Mouse (Mus musculus) stomach, postnatal 0 days (tissue): ENCODE data around the gene N4bp1. TPM values are rescaled to one million over a fixed set of nuclear protein-coding genes. Genes with fewer than 3 reads are reported as not detected.

ENCODE experiments used
- ATAC-seq: fragments of 200-750 bp; cut with Nextera tagmentation; 2 replicates; pipeline ENCODE4 v1.8.0; 2017; ENCODE audit not compliant: low FRiP score, low TSS enrichment
- DNase-seq: peaks from one replicate; pipeline ENCODE4 v3.0.0-alpha.2; 2016; ENCODE audit warnings: low spot score
- H3K27ac ChIP-seq: fragments of 300-500 bp; sonication (generic); replicated peaks from 2 replicates; pipeline ENCODE4 v1.5.1; 2014; ENCODE audit warnings: mild to moderate bottlenecking, control low read depth
- H3K27me3 ChIP-seq: fragments of 300-500 bp; sonication (generic); 2 replicates; pipeline ENCODE4 v1.6.1; 2014; ENCODE audit warnings: low read length; ENCODE audit not compliant: control insufficient read depth, insufficient read depth
- H3K36me3 ChIP-seq: fragments of 300-500 bp; sonication (generic); 2 replicates; pipeline ENCODE4 v1.6.1; 2014; ENCODE audit warnings: low read length, mixed read lengths; ENCODE audit not compliant: control insufficient read depth, insufficient read depth
- H3K4me1 ChIP-seq: fragments of 300-500 bp; sonication (generic); replicated peaks from 2 replicates; pipeline ENCODE4 v1.6.1; 2014; ENCODE audit warnings: antibody characterized with exemption; ENCODE audit not compliant: control insufficient read depth, insufficient read depth
- H3K4me2 ChIP-seq: fragments of 300-500 bp; sonication (generic); replicated peaks from 2 replicates; pipeline ENCODE4 v1.6.1; 2014; ENCODE audit warnings: low read depth, mild to moderate bottlenecking, control low read depth, moderate library complexity
- H3K4me3 ChIP-seq: fragments of 300-500 bp; sonication (generic); 2 replicates; pipeline ENCODE4 v1.5.1; 2014; ENCODE audit warnings: low read depth, low read length, control low read depth
- H3K9ac ChIP-seq: fragments of 300-500 bp; sonication (generic); 2 replicates; pipeline ENCODE4 v1.6.1; 2014; ENCODE audit warnings: mild to moderate bottlenecking, low read length, control low read depth, mixed read lengths
- H3K9me3 ChIP-seq: fragments of 300-500 bp; sonication (generic); 2 replicates; pipeline ENCODE4 v1.6.1; 2016; ENCODE audit warnings: low read length; ENCODE audit not compliant: control insufficient read depth
- CTCF ChIP-seq: IDR thresholded peaks from 2 replicates; pipeline ENCODE4 v1.5.1; 2016; ENCODE audit warnings: antibody characterized with exemption, low read depth, mild to moderate bottlenecking, moderate library complexity
- EP300 ChIP-seq: optimal IDR thresholded peaks from 2 replicates; pipeline ENCODE3; 2016; ENCODE audit warnings: antibody characterized with exemption
- WGBS: fragments of 180-500 bp; shearing (Covaris S2); extraction: QIAGEN DNeasy Blood & Tissue Kit; methylation state at CpG from one replicate; pipeline ENCODE4 v1.1.7; 2014; 5-methylcytosine and 5-hydroxymethylcytosine counted together
- polyA plus RNA-seq: library from polyadenylated mRNA; unstranded; fragments of >200 nt; fragmentation: Nextera tagmentation; extraction: Ambion mirVana; gene quantifications from 2 replicates; pipeline ENCODE4 v1.2.1, GENCODE M21; 2015

N4bp1 gene
- polyA plus RNA-seq, 1 experiment from 2014 or later = 6.5 TPM

GRCm38 (mm10) chr8:86904911-86905310 lies 19.9 kb upstream of the N4bp1 start:
- H3K27ac ChIP-seq = no peak overlapping the region
- H3K36me3 ChIP-seq = no peaks in the 10 kb centered on the region
- 75% methylated on average over 10 of the region's 10 CpGs for WGBS
- TF ChIP-seq CTCF (no peak), EP300 (no peak)
- no peaks in the 10 kb centered on the region for H3K27me3 ChIP-seq
- H3K4me2 ChIP-seq = no peak overlapping the region
- no peaks in the 10 kb centered on the region for H3K9me3 ChIP-seq
- no peaks in the 10 kb centered on the region for H3K4me1 ChIP-seq
- no peak overlapping the region for H3K4me3 ChIP-seq
- no peak for DNase-seq
- no peak for ATAC-seq
- no peak overlapping the region for H3K9ac ChIP-seq

- no peaks in the 10 kb centered on the region for H3K4me1 ChIP-seq
- H3K4me3 ChIP-seq = no peak overlapping the region
- no peak overlapping the region for H3K27ac ChIP-seq
- H3K9me3 ChIP-seq = no peaks in the 10 kb centered on the region
- no peak overlapping the region for H3K9ac ChIP-seq
- H3K27me3 ChIP-seq = no peaks in the 10 kb centered on the region
- H3K4me2 ChIP-seq = no peak overlapping the region
- TF ChIP-seq CTCF = peak; percentile 98
- no peak for TF ChIP-seq EP300
- peak; percentile 41; the same call in 1 of the 2 replicates for ATAC-seq
- H3K36me3 ChIP-seq = no peaks in the 10 kb centered on the region
- peak; percentile 85 for DNase-seq
- 6% methylated on average over 10 of the region's 10 CpGs for WGBS
These were observed 18.0 kb upstream of the N4bp1 start for GRCm38 (mm10) chr8:86903104-86903503.

- 80% methylated on average over 8 of the region's 8 CpGs for WGBS
- no peak overlapping the region for H3K4me2 ChIP-seq
- no peak overlapping the region for H3K27ac ChIP-seq
These were observed 17.6 kb upstream of the N4bp1 start for GRCm38 (mm10) chr8:86902656-86903055.

GRCm38 (mm10) chr8:86901972-86902371 lies 16.9 kb upstream of the N4bp1 start:
- Histone ChIP-seq H3K4me1 (no peaks in the 10 kb centered on the region), H3K9ac (no peak overlapping the region), H3K9me3 (no peaks in the 10 kb centered on the region), H3K4me2 (no peak overlapping the region), H3K36me3 (no peaks in the 10 kb centered on the region), H3K4me3 (no peak overlapping the region), H3K27me3 (no peaks in the 10 kb centered on the region), H3K27ac (peak overlapping the region; percentile 46)
- no peak for DNase-seq
- WGBS = 52% methylated on average over 5 of the region's 5 CpGs
- no peak for TF ChIP-seq EP300
- no peak for TF ChIP-seq CTCF
- no peak for ATAC-seq

More at GRCm38 (mm10) chr8:86902656-86903055, 17.6 kb upstream of the N4bp1 start:
- ATAC-seq (no peak), DNase-seq (no peak)
- Histone ChIP-seq H3K27me3 (no peaks in the 10 kb centered on the region), H3K4me1 (no peaks in the 10 kb centered on the region), H3K36me3 (no peaks in the 10 kb centered on the region), H3K9me3 (no peaks in the 10 kb centered on the region), H3K9ac (no peak overlapping the region), H3K4me3 (no peak overlapping the region)
- TF ChIP-seq CTCF (no peak), EP300 (no peak)

GRCm38 (mm10) chr8:86897726-86898419 lies 12.8 kb upstream of the N4bp1 start:
- Histone ChIP-seq H3K4me2 (no peak overlapping the region), H3K27me3 (no peaks in the 10 kb centered on the region), H3K9ac (no peak overlapping the region), H3K36me3 (no peaks in the 10 kb centered on the region), H3K9me3 (no peaks in the 10 kb centered on the region), H3K27ac (peak overlapping the region; percentile 70), H3K4me3 (no peak overlapping the region), H3K4me1 (no peaks in the 10 kb centered on the region)
- 54% methylated on average over 7 of the region's 7 CpGs for WGBS
- ATAC-seq (peak; percentile 91), DNase-seq (peak; percentile 64)
- TF ChIP-seq CTCF = no peak
- no peak for TF ChIP-seq EP300

- H3K9me3 ChIP-seq = no peaks in the 10 kb centered on the region
- H3K36me3 ChIP-seq = no peaks in the 10 kb centered on the region
- H3K4me2 ChIP-seq = no peak overlapping the region
- TF ChIP-seq EP300 (no peak), CTCF (no peak)
- no peak for DNase-seq
- H3K27ac ChIP-seq = no peak overlapping the region
- no peaks in the 10 kb centered on the region for H3K4me1 ChIP-seq
- WGBS = 91% methylated on average over 4 of the region's 4 CpGs
- H3K27me3 ChIP-seq = no peaks in the 10 kb centered on the region
- H3K4me3 ChIP-seq = no peak overlapping the region
- no peak for ATAC-seq
- no peak overlapping the region for H3K9ac ChIP-seq
These were observed 10.3 kb upstream of the N4bp1 start for GRCm38 (mm10) chr8:86895390-86895789.
